Mouse (Mus musculus): ENCODE results near the gene Tunar.

DNA sequence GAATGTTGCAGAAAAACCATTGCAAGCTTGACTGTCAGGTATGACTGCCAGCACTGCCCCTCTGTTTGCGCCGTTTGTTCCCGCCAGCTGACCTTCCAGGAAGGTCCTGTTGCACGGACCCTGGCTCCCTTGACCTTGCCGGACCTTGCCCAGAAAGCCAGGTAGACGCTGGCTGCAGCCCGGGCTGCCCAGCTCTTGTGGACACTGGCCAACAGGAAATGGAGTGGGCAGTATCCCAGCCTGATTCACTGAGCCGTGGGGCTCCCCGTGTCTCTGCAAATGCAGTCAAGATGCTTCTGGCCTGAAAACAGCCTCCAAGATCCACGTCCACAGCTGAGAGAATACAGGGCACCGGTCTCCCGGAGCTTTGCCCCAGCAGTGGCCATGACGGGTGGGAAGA lies 13.6 kb downstream of the Tunar start:
- no peak for TF ChIP-seq POLR2A (IDR thresholded peaks at IDR 0.05; ENCODE audit: insufficient read depth, low read depth, low read length)
- TF ChIP-seq CTCF (IDR thresholded peaks at IDR 0.05; ENCODE audit: insufficient read depth, low read depth, low read length), result no peak
